Mouse (Mus musculus): ENCODE results near the gene Cfi.

DNA sequence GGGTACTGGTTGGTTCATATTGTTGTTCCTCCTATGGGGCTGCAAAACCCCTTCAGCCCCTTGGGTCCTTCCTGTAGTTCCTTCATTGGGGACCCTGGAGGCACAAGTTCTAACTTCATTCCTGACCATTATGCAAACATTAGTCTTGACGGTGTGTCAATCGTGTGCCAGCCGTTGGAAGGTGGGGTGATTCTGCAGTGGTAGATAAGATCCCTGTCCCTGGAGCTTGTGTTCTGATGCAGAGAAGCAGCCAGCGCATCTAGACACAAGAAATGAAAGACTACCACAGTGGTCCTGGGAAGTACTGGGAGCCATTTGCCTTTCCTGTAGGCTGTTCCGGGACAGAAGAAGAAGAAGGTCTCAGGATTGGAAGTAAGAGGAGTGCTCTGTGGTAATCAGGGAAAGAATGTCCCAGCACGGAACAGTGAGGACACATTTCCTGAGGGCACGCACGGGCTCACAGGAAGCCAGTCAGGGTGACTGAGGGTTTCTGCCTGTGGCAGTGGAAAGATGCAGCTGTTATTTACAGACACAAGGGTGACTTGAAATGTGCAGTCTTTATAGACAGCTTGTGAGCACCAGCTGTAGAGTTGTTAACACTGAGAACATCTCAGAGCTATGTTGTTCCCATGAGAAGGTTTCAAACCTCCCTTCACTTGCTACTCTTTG, 45.4 kb downstream of the Cfi start:
- TF ChIP-seq CTCF (IDR thresholded peaks at IDR 0.05; ENCODE audit: control insufficient read depth, insufficient read depth, insufficient read length) (no peak), CEBPB (IDR thresholded peaks at IDR 0.05; ENCODE audit: low read depth) (no peak), MAX (IDR thresholded peaks at IDR 0.05) (no peak)

Data from C2C12 (cell line).